Mouse (Mus musculus): ENCODE measurements at regions not wholly inside any gene's neighbourhood (a gene's known extent, or its start where the extent isn't known, plus 50 kb on each side); places are given as distances from the start of the nearest gene placed in this dataset.

GRCm38 (mm10) chr4:35477211-35478005 lies 251.4 kb upstream of the C9orf72 start:
- no peaks in the 10 kb centered on the region for H3K36me3 ChIP-seq (replicated peaks)
- H3K4me1 ChIP-seq: peaks cover 12% of the 10 kb centered on the region; the same call in 1 of the 2 replicates
- peaks cover 8% of the 10 kb centered on the region; the same call in 1 of the 2 replicates for H3K9me3 ChIP-seq
- no peaks in the 10 kb centered on the region for H3K27me3 ChIP-seq (replicated peaks; ENCODE audit: low read depth, poor library complexity, severe bottlenecking)
- WGBS: 48% methylated on average over 7 of the region's 7 CpGs
- peak; percentile 49 for DNase-seq (ENCODE audit: low spot score)
- H3K27ac ChIP-seq (replicated peaks): peak overlapping the region; percentile 71
- no peak overlapping the region for H3K4me3 ChIP-seq

GRCm38 (mm10) chr4:35474020-35474419 lies 248.0 kb upstream of the C9orf72 start:
- WGBS: 85% methylated on average over 4 of the region's 4 CpGs
- no peak for DNase-seq (ENCODE audit: low spot score)
- Histone ChIP-seq H3K27me3 (replicated peaks; ENCODE audit: low read depth, poor library complexity, severe bottlenecking) (no peaks in the 10 kb centered on the region), H3K36me3 (replicated peaks) (no peaks in the 10 kb centered on the region), H3K4me1 (peaks cover 12% of the 10 kb centered on the region; the same call in 1 of the 2 replicates), H3K9me3 (peaks cover 8% of the 10 kb centered on the region; the same call in 1 of the 2 replicates), H3K27ac (replicated peaks) (no peak overlapping the region), H3K4me3 (no peak overlapping the region)
